Mouse (Mus musculus) inflammation-experienced regulatory T-cells, adult 6 months (primary cell): Measurements from ENCODE around the gene Slc30a7. TPM values are rescaled to one million over a fixed set of nuclear protein-coding genes. Genes with fewer than 3 reads are reported as not detected.

ENCODE experiments used
- ATAC-seq: one replicate; pipeline ENCODE4 v1.8.0; 2017
- polyA plus RNA-seq, 3 experiments: library from polyadenylated mRNA; unstranded; fragments of 100-300 nt; shearing (Covaris generic); gene quantifications; one replicate each; pipeline ENCODE4 v1.2.1; 2017

Gene Slc30a7
- polyA plus RNA-seq, 3 experiments from 2014 or later, result 40.9 to 48.9 (median 43.2) TPM

DNA sequence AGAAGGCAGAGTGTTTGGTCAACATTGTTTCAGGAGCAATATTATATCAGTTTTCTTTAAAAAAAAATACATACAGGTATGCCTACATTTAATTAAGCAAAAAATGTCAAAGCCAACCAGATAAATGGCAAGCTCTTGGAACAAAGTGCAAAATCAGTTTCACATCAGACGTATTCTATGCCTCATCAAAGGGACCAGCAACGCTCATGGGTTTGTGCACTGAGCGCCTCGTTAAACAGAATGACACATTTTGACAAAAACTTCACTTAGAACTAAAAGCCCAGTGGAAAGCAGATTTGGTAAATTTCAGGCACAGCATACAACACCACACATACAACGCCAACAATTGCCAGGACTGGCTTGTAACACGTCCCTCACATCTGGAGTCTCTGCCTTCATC is 62.8 kb downstream of the Slc30a7 start:
- ATAC-seq, result no peak

DNA sequence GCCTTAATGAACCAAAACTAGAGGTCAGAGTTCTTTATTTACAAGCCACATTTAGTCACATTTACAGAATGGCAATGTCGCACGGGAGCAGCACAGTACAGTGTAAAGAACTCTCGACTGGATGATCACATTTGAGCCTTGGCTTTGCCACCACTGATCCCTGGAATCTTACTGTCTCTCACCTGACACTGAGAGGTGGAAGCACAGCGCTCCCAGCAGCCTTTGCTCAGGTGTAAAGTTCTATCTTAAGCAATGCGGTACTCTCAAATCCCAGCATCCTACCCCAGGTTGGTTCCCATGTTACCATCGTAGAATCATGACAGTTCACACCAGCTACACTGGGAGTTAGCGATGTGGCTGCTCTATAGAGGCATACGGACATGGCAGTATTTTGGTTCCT is 65.7 kb downstream of the Slc30a7 start:
- ATAC-seq, result no peak

DNA sequence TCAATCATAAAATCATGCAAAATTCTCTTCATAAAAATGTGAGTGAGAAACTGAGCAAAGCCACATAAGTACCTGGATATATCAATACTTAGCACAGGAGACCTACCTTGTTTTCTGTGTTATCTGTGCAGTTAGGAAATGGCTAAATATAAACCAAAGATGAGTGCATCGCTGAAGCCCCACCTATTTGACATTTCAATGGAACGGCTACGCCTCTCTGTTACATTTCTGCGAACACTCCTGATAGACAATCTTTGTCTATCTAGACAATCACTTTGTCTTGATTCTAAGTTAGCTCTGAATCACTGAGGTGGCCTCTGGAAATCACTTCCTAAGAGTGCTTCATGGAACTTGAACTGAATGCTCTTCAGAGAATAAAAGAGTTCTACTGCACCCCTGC is 66.7 kb downstream of the Slc30a7 start:
- peak; percentile 59 for ATAC-seq

DNA sequence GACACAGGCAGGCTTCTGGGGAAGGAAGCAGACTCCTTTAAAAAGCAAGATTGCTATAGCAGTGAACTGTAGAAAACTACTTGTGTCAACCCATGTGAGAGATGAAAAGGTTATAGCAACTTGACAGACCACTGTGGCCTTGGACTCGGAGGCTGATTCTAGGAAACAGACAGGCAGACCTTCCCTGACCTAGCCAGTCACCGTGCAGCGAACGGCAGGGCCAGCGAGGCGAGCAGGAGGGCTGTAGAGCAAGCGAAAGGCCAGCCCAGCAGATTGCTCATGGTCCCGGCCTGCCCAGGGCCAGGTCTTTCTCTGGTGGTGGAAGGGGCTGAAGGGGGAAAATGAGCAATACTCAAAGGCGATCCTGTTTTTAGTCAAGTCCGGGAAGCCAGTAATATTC is 69.4 kb downstream of the Slc30a7 start:
- ATAC-seq, result no peak

DNA sequence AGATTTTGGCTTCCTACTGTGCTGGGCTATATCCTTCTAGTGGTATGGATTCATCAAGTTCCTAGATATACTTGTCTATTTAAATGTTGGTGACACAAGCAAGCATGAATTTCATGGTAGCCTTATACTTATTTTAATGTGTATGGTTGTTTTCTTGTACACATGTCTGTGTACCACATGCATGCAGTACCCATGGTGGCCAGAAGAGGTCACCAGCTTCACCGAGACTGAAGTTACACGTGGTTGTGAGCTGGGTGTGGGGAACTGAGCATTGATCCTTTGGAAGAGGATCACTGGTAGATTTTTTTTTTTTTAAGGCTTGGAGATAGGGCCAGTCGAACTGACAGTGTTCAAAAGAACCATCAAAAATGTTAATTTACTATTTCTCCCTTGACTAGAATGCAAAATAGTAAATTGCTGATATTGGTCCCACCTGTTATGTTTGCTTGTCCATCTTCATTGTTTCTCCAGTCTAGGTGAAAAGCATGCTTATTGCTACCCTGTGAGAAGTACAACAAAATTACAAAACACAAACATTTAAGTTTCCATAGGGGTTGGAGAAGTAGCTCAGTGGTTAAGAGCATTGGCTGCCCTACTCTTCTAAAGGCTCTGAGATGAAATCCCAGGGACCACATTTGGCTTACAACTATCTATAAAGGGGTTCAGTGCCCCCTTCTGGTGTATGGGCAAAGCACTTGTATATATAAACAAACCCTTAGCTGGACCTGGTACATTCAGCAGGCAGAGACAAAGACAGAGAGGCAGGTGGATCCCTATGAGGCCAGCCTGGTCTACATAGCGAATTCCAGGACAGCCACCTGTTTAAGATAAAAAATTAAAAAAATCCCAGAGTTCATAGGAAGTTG is 70.2 kb downstream of the Slc30a7 start:
- peak; percentile 59 for ATAC-seq

DNA sequence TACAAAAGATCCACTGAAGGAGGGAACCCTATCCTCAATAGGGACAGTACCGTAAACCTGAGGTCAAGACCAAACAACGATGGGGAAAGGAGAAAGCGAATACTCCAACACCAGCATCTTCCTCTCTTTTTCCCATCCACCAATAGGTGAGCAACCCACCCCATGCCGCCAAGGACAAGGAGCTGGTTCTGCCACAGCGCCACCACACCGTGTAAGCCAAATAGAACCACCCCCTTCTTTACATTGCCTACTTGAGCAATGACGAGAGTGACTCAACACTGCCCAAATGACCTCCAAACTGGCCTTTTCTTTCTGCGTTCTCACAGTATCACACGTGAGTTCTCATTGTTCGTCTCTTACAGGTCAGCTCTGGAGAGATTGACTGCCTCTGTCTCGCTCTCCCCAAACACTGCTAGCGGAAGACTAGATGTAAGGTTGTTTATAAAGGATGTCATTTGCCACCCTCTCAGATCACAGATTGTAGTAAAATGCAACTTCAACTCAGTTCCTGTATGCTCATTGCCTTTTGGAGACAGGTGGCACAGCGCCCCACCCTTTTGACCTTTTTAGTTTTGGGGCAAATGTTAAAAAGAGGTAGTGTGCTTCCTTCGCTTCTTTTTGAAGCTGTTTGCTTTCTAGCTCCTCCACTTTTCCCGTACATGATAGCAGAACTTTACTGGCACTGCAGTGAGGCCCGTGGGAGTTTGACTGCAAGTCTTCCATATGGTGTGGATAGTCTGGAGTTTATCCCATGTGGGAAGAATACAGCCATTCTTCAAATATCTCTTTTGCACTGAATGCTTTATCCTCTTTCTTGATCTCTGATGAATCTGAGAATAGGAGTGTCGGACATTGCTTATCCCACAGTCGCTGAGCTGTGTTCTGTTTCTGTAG is 73.7 kb downstream of the Slc30a7 start:
- ATAC-seq, result peak; percentile 85

DNA sequence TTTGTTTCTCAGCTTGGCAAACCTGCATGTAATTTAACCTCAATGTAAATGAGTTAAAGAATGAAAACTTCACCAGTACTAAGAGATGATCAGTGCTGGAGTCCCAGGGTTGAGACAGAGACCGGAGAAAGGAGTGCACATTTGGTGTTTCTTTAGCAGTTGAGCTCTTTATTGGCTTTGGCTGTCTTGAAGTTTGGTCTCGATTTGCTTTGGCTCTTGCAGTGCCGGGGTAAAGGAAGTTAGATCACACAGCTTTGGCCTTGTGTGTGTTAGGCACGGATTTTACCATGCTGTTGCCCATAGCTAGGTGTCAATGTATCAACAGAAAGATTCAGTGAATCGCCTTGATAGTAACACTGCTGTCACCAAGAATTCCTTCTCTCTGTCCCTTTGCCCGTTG is 75.5 kb downstream of the Slc30a7 start:
- ATAC-seq, result no peak

DNA sequence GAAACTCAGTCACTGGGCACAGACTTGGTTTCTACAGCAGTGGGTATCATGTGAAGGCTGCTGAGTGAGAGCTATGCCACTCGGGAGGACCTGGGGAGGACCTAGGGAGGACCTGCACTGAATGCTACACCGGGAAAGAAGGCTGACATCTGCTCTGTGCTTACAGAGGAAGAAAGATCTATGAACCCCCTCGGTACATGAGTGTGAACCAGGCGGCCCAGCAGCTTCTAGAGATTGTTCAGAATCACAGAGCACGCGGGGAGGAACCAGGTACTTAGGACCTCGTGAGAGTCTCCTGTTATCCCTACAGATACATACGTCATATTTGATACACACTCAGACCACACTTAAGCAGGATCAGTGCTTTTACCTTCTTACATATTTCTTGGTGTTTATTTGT is 80.7 kb downstream of the Slc30a7 start:
- ATAC-seq, result no peak

DNA sequence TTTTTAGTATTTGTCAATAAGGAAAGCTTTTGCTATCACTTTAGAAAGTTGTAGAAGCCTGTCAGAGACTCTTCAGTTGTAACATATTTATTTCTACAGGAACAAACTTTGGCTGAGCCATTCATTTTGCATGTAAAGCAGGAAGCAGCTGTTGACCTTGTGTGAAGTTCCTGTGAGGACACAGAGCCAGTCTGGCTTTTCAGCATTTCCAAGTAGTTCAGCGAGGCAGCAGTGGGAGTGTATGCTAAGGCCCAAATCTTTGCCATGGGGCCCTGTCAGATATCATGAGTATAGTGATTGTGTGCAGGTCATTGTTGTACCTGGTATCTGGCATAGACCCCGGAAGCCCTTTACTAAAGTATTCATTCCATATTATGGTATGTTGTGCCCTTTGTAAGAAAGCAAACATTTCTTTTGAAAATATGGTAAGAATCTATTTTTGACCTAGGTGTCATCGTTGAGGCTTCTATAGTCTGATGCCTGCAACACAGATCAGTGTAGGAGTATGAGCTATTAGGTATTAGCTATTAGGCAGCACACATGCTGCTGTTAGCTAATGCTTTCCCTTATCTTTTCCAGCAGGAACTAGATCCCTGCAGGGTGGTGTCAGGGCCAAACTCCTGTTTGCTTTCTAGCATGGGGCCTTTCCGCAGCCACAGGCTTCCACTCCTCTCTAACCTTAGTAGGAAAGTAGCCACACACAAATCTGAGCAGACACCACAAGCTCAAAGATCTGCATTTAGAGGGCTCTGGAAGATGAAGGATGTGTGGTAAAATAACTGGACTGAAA is 82.6 kb downstream of the Slc30a7 start:
- no peak for ATAC-seq

DNA sequence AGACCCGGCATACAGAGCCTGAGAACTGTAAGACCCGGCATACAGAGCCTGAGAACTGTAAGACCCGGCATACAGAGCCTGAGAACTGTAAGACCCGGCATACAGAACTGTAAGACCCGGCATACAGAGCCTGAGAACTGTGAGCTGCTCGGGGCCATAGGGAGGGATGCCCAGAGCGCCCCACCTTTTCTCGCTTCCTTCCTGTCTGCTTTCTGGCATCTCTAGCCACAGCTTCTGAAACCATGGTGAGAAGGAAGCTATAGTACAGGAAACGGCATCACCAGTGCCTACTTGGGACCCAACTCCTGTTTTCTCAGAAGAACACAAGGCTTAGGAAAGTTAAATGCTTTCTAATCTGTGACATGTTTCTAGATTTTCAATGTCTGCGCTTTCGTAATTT is 99.8 kb downstream of the Slc30a7 start:
- peak; percentile 99 for ATAC-seq

DNA sequence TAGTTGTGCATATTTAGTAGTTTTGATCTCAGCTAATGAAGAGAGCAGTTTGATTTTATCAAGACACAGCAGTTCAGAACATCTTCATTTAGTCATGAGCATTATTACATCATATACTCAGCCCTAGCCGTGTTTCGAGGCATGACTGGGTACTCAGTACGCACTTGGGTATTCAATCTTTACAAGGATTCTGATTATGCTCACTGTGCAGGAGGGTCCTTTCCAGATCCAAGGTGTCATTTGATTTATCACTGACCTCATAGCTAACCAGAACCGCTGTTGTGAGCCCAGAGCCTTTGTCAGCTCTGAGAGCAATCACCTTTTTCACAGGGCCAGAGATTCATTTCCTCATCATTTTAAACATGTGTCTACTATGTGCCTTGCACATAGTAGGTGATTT is 101.6 kb downstream of the Slc30a7 start:
- no peak for ATAC-seq

DNA sequence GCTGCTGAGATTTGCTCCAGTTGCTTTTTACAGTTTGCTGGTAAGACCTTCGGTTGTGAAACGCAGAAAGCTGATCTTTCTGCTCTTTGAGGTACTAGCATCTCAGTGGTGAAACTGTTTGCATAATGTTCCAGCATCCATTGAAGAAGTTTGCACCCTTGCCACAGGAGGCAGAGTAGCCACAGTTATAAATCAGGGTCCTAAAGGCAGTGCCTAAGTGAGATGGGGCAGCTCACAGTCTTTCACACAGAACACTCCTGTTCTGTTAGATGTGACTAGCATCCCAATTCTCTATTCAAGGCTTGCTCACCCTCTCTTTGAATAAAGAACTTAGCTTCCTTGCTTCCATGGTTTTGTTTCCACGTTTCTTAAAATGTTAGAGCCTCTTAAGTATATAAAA is 102.1 kb downstream of the Slc30a7 start:
- no peak for ATAC-seq

DNA sequence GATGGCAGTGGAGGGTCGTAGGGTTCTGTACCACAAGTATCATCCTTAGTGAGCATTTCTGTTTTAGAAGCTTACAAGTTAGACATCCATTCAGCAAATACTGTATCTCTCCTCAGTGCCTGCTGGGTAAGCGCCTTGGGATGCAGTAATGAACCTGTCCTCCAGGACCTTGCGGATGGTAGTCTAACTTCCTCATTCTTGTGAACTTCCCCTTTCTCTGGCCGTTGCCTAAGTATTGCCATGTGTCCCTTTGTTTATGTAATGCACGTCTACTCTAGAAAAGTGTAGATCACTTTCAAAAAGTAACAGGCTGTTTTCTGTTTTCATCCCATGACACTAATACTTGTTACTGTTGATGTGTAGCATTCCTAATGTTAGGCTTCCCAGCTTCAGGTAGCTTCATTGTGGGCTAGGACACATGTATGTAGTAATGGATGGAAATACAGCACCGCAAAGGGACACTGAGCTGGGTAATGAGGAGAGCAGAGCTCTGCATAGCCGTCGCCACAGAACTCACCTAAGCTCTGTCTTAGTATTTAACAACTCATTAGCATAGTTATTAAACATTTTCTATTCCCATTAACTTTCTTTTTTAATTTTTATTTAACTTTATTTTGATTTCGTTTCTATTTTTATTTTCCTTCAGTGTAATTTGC is 104.8 kb downstream of the Slc30a7 start:
- ATAC-seq, result no peak

DNA sequence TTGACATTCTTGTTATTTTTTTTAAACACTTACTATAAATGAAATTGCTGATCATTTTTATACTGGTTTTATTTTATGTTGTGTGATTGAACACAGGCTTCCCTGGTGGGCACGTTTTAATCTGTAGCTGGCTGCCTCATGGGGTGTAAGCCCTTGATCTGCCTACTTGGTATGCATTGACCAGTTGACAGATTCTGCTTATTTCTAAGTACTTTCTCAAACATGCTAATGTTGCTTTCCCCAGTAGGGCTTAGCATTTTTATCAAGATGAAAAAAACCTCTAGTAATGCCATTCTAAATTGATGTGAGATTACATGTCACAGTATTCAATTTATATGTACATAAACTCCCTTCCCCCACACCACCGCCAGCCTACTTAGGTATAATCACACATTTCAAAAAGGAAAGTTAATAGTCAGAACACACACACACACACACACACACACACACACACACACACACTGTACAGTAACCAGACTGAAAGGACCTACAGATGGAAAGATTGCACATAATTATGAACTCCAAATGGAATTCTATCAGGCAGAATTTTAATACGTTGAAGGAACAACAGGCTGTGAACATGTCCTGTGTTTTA is 108.8 kb downstream of the Slc30a7 start:
- no peak for ATAC-seq

DNA sequence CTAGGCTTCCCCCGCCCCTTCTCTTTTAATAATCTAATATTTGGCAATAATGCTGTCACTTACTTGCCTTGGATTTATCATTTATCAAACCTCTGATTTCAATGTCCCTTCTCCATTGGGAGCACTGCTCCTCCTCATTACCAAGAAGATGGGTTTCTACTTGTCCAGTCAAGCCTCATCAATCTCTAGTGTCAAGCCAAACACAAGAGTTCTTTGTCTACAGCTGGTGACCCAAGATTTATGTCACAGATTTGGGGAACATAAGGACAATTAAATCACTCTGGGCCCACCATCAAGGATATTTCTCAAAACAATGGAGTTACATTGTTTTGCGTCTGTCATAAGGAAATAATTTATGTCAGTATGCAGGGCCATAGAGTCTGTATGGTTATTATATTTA is 114.0 kb downstream of the Slc30a7 start:
- ATAC-seq, result no peak

DNA sequence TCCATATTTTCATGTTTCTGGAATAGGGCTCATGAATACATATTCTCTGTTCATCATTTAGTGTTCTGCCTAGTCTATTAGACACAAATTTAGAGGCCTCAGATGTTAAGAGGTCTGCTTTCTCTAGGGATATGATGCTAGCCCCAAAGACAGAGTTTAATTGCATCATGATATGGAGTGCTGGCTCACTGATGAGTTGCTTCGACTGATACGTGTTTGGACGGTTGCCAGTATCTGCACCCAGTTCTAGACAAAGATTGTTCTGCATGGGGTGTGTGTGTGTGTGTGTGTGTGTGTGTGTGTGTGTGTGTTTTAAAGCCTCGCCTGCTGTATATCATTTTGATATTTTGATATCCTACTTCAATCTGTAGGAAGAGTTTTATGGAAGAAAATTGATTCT is 114.9 kb downstream of the Slc30a7 start:
- no peak for ATAC-seq

Other genes starting within 250 kb of the Slc30a7 start
- 10 to 100 TPM; 49.4 to 77.7 (median 74.5) TPM for gene Dph5, start 119.6 kb downstream of the Slc30a7 start, polyA plus RNA-seq
- 1 to 10 TPM; 6.7 to 9.3 (median 7.4) TPM for gene Extl2, start 56 bp upstream of the Slc30a7 start, polyA plus RNA-seq
- 1 to 10 TPM; 3.9 to 5.7 (median 4.9) TPM for gene Vcam1, start 122.3 kb upstream of the Slc30a7 start, polyA plus RNA-seq
- not detected for gene Gpr88, start 246.1 kb upstream of the Slc30a7 start, polyA plus RNA-seq